Mouse (Mus musculus): ENCODE results near the gene Clec4a3.
A peak's percentile ranks its signal among the peaks of the same experiment; 100 is the strongest.
"Not testable (repeated sequence)": the region's sequence is repeated elsewhere in the genome, so short reads cannot be mapped to it uniquely, and the experiment has no call there.

The Clec4a3 gene

GRCm38 (mm10) chr6:122952401-122952800 is at the start of gene Clec4a3:
TSS of gene Clec4a3 (plus strand) at chr6:122952515.
- DNase-seq (ENCODE audit: low spot score in 2 of 2): peak in 1 of 2 experiments; percentile 3

GRCm38 (mm10) chr6:122919922-122920321 is 32.4 kb upstream of the Clec4a3 start:
- no peak for DNase-seq (ENCODE audit: low spot score in 2 of 2)

- no peak for DNase-seq (ENCODE audit: low spot score in 2 of 2)
Observed at GRCm38 (mm10) chr6:122921451-122921850, 30.9 kb upstream of the Clec4a3 start, which contains the start of gene Clec4a1. TSS of gene Clec4a1 (plus strand) at chr6:122921848.

GRCm38 (mm10) chr6:122934845-122935244 is 17.5 kb upstream of the Clec4a3 start:
- DNase-seq (ENCODE audit: low spot score in 2 of 2): no peak

- DNase-seq (ENCODE audit: low spot score in 2 of 2): no peak
Observed at GRCm38 (mm10) chr6:122939618-122940017, 12.7 kb upstream of the Clec4a3 start.

- DNase-seq (ENCODE audit: low spot score in 2 of 2): no peak
Observed at GRCm38 (mm10) chr6:122946760-122947159, 5.6 kb upstream of the Clec4a3 start.

- DNase-seq (ENCODE audit: low spot score in 2 of 2): no peak
Observed at GRCm38 (mm10) chr6:122964562-122964961, 12.2 kb downstream of the Clec4a3 start.

GRCm38 (mm10) chr6:122969048-122969447 is 16.7 kb downstream of the Clec4a3 start:
- DNase-seq (ENCODE audit: low spot score in 2 of 2): no peak

GRCm38 (mm10) chr6:122989876-122990437 is 37.6 kb downstream of the Clec4a3 start, which contains the start of gene Clec4a4:
TSS of gene Clec4a4 (plus strand) at chr6:122990367.
- no peak for DNase-seq (ENCODE audit: low spot score in 2 of 2)

GRCm38 (mm10) chr6:123004696-123005095 is 52.4 kb downstream of the Clec4a3 start:
- not testable (repeated sequence) for DNase-seq (ENCODE audit: low spot score in 2 of 2)

- DNase-seq (ENCODE audit: low spot score in 2 of 2): no peak
Observed at GRCm38 (mm10) chr6:123005591-123005990, 53.3 kb downstream of the Clec4a3 start.

All from urinary bladder, postnatal 36 days (tissue).